Mouse (Mus musculus) T-cell, adult 66 days (primary cell): Measurements from ENCODE around the gene Amotl2. TPM values are rescaled to one million over a fixed set of nuclear protein-coding genes. Genes with fewer than 3 reads are reported as not detected.

Source experiments
- total RNA-seq, 2 experiments: library from RNA; stranded (reverse); gene quantifications; 3 replicates in 1 of 2; 4 replicates in 1 of 2; pipeline ENCODE4 v1.2.4; 2023

Gene Amotl2
- total RNA-seq, result not detected

DNA sequence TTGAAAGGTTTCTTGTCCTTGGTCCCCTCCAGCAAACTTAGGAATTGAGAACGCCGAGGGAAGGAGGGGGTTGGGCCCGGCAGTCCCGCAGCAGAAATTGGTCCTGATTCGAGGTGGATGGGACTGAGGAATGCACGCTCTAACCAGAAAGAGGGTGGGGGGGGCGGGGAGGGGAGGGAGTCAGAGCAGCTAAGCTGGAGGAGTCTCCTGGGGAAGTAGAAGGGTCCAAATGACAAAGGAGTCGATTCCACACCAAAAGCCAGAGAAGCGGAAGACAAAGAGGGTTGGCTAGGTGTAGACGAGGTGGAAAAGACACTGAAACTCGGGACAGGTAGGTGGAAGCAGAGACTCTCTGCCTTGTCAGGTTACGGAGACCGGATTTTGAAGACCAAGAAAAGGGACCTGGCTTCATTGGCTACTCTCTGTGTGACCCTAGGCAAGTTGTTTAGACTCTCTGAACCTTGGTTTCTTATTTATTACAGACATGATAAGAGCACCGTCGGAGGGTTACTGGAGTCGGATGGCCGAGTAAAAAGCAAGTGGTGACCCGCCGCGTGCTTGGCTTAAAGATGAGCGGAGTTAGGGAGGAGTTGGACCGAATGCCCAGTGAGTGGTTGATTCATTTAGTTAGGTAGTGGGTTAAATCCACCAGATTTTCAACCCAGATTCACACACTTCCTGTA lies at the start of gene Amotl2:
Gene Amotl2 (plus strand): TSS at position 192 of the 683 bp plus-strand sequence.

Other genes starting within 250 kb of the Amotl2 start
- under 1 TPM in 1 of 2 experiments, not detected in 1; 0.09 TPM for gene Ky, start 210.9 kb upstream of the Amotl2 start, total RNA-seq
- 10 to 100 TPM; 56.2 to 75.1 TPM for gene Anapc13, start 90.4 kb upstream of the Amotl2 start, total RNA-seq
- gene Cep63, start 90.1 kb upstream of the Amotl2 start, total RNA-seq, result 10 to 100 TPM; 50.4 to 72.6 TPM
- gene Ryk, start 118.2 kb downstream of the Amotl2 start, total RNA-seq, result 1 to 10 TPM; 1.6 to 1.8 TPM